Mouse (Mus musculus) midbrain, embryonic 13.5 days (tissue): ENCODE measurements around the gene Hoxc10. TPM values are rescaled to one million over a fixed set of nuclear protein-coding genes. Genes with fewer than 3 reads are reported as not detected.

Source experiments
- ATAC-seq: fragments of 200-750 bp; cut with Nextera tagmentation; 2 replicates; pipeline ENCODE4 v1.8.0; 2017; ENCODE audit warnings: mild to moderate bottlenecking, moderate TSS enrichment, moderate library complexity
- H3K27ac ChIP-seq: fragments of 300-500 bp; sonication (generic); 2 replicates; pipeline ENCODE4 v1.5.1; 2015; ENCODE audit warnings: inconsistent platforms, mild to moderate bottlenecking, moderate library complexity
- H3K27me3 ChIP-seq: fragments of 300-500 bp; sonication (generic); 2 replicates; pipeline ENCODE4 v1.6.1; 2015; ENCODE audit warnings: mild to moderate bottlenecking, inconsistent platforms
- H3K36me3 ChIP-seq: fragments of 300-500 bp; sonication (generic); 2 replicates; pipeline ENCODE4 v1.6.1; 2015; ENCODE audit warnings: mild to moderate bottlenecking, inconsistent platforms
- H3K4me1 ChIP-seq: fragments of 300-500 bp; sonication (generic); replicated peaks from 2 replicates; pipeline ENCODE4 v1.6.1; 2015; ENCODE audit warnings: inconsistent platforms
- H3K4me2 ChIP-seq: fragments of 300-500 bp; sonication (generic); replicated peaks from 2 replicates; pipeline ENCODE4 v1.6.1; 2015; ENCODE audit warnings: moderate library complexity, mild to moderate bottlenecking, inconsistent platforms
- H3K4me3 ChIP-seq: fragments of 300-500 bp; sonication (generic); replicated peaks from 2 replicates; pipeline ENCODE4 v1.5.1; 2015; ENCODE audit warnings: mild to moderate bottlenecking, inconsistent platforms
- H3K9ac ChIP-seq: fragments of 300-500 bp; sonication (generic); replicated peaks from 2 replicates; pipeline ENCODE4 v1.6.1; 2015; ENCODE audit warnings: mild to moderate bottlenecking, inconsistent platforms
- H3K9me3 ChIP-seq: fragments of 300-500 bp; sonication (generic); 2 replicates; pipeline ENCODE4 v1.6.1; 2016; ENCODE audit warnings: mild to moderate bottlenecking, inconsistent platforms
- WGBS: fragments of 180-500 bp; shearing (Covaris S2); methylation state at CpG from one replicate; pipeline ENCODE4 v1.1.7; 2015; 5-methylcytosine and 5-hydroxymethylcytosine counted together
- polyA plus RNA-seq: library from polyadenylated mRNA; unstranded; fragments of >200 nt; fragmentation: Nextera tagmentation; extraction: Ambion mirVana; gene quantifications from 2 replicates; pipeline ENCODE4 v1.2.1, GENCODE M21; 2015

Hoxc10 gene
- polyA plus RNA-seq, 1 experiment from 2014 or later: not detected

DNA sequence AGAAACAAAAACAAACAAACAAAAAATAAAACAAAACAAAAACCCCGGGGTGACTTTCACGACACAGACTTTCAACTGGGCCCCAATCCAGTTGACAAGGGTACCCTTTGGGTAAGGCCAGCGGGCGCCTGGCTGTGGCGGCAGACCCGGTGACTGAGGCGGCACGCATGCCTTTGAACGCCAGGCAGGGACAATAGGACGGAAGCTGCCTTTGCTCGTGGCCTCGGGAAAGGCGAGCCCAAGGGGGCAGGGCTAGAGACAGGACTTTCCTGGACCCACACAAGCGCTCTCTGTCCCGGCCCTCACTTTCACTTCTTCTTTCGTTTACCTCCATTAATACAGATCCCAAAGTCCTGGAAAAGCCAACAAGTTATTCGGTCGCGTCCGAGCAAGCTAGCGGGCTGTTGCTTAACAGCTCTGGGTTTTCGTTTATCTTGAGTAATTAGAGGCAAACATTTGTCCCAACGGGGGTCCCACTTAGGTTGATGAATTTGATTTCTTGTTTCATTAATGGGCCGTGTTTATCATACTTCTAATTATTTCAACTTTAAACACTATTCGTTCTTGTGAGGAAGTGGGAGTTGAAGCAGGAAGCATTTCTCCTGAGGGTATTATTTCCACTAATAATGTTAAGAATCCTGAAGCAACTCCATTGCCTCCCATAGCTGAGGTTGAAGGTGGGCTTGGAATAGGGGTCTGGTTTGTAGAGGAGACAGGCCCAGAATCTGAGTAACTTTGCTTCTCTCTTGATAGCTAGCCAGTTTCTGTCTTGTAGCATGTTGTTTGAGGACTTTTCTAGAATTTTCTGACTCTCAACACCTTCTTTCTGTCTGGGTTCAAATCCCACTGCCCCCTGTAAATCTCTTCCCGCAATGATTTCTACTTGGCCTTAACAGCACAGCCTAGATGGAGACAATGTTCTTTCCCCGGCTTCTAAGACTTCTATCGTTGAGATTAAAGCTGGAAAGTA, 2.6 kb upstream of the Hoxc10 start:
- Histone ChIP-seq H3K9ac (no peak overlapping the region), H3K9me3 (no peaks in the 10 kb centered on the region), H3K27me3 (peaks cover 97% of the 10 kb centered on the region), H3K4me3 (no peak overlapping the region), H3K4me1 (peaks cover 5% of the 10 kb centered on the region), H3K27ac (no peak overlapping the region), H3K36me3 (no peaks in the 10 kb centered on the region), H3K4me2 (no peak overlapping the region)
- ATAC-seq: no peak
- 2% methylated on average over 28 of the region's 28 CpGs for WGBS

GRCm38 (mm10) chr15:102965003-102965891, 1.3 kb upstream of the Hoxc10 start:
- Histone ChIP-seq H3K9ac (no peak overlapping the region), H3K4me1 (peaks cover 5% of the 10 kb centered on the region), H3K4me3 (no peak overlapping the region), H3K9me3 (no peaks in the 10 kb centered on the region), H3K36me3 (no peaks in the 10 kb centered on the region), H3K27me3 (peaks cover 98% of the 10 kb centered on the region), H3K4me2 (no peak overlapping the region), H3K27ac (no peak overlapping the region)
- WGBS: 3% methylated on average over 26 of the region's 26 CpGs
- no peak for ATAC-seq

- peaks cover 98% of the 10 kb centered on the region for H3K27me3 ChIP-seq
- peak overlapping the region; percentile 25; the same call in 1 of the 2 replicates for H3K4me2 ChIP-seq
- H3K36me3 ChIP-seq: no peaks in the 10 kb centered on the region
- H3K4me1 ChIP-seq: peaks cover 5% of the 10 kb centered on the region
- no peak overlapping the region for H3K4me3 ChIP-seq
- no peaks in the 10 kb centered on the region for H3K9me3 ChIP-seq
- 2% methylated on average over 30 of the region's 30 CpGs for WGBS
- H3K27ac ChIP-seq: no peak overlapping the region
- 0 out of 2 replicates have a peak, but pooled peaks have one; percentile 20 for ATAC-seq
- H3K9ac ChIP-seq: no peak overlapping the region
Observed at GRCm38 (mm10) chr15:102965892-102966775, 462 bp upstream of the Hoxc10 start.

DNA sequence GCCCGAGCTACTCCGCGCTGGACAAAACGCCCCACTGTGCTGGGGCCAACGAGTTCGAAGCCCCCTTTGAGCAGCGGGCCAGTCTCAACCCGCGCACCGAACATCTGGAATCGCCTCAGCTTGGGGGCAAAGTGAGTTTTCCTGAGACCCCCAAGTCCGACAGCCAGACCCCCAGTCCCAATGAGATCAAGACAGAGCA, 615 bp downstream of the Hoxc10 start, which contains the start of gene Hoxc5:
Hoxc5 (plus strand) TSS at position 132 of the 199 bp plus-strand sequence.
- Histone ChIP-seq H3K27ac (no peak within 1 kb of the TSS), H3K4me3 (no peak within 1 kb of the TSS), H3K27me3 (peaks cover 99% of the 10 kb centered on the region), H3K4me1 (peaks cover 5% of the 10 kb centered on the region), H3K9ac (no peak within 1 kb of the TSS), H3K4me2 (peak within 1 kb of the TSS; percentile 25; the same call in 1 of the 2 replicates), H3K9me3 (no peaks in the 10 kb centered on the region), H3K36me3 (no peaks in the 10 kb centered on the region)
- WGBS: under 1% methylated on average over 12 of the region's 12 CpGs
- ATAC-seq: no peak

GRCm38 (mm10) chr15:102967511-102968397, 1.2 kb downstream of the Hoxc10 start:
- Histone ChIP-seq H3K36me3 (no peaks in the 10 kb centered on the region), H3K27me3 (peaks cover 99% of the 10 kb centered on the region), H3K4me2 (no peak overlapping the region), H3K4me3 (no peak overlapping the region), H3K9me3 (no peaks in the 10 kb centered on the region), H3K9ac (no peak overlapping the region), H3K4me1 (peaks cover 5% of the 10 kb centered on the region), H3K27ac (no peak overlapping the region)
- no peak for ATAC-seq
- 2% methylated on average over 34 of the region's 34 CpGs for WGBS

- Histone ChIP-seq H3K4me2 (no peak overlapping the region), H3K27me3 (peaks cover 99% of the 10 kb centered on the region), H3K4me3 (no peak overlapping the region), H3K9ac (no peak overlapping the region), H3K9me3 (no peaks in the 10 kb centered on the region), H3K36me3 (no peaks in the 10 kb centered on the region), H3K4me1 (peaks cover 5% of the 10 kb centered on the region), H3K27ac (no peak overlapping the region)
- no peak for ATAC-seq
- 18% methylated on average over 1 of the region's 1 CpGs for WGBS
Observed at GRCm38 (mm10) chr15:102969296-102969695, 2.7 kb downstream of the Hoxc10 start.

- H3K4me2 ChIP-seq: no peak overlapping the region
- peaks cover 99% of the 10 kb centered on the region for H3K27me3 ChIP-seq
- ATAC-seq: no peak
- H3K36me3 ChIP-seq: no peaks in the 10 kb centered on the region
- under 1% methylated on average over 12 of the region's 12 CpGs for WGBS
- H3K27ac ChIP-seq: no peak overlapping the region
- peaks cover 5% of the 10 kb centered on the region for H3K4me1 ChIP-seq
- H3K9ac ChIP-seq: no peak overlapping the region
- no peaks in the 10 kb centered on the region for H3K9me3 ChIP-seq
- no peak overlapping the region for H3K4me3 ChIP-seq
Observed at GRCm38 (mm10) chr15:102970740-102971139, 4.1 kb downstream of the Hoxc10 start.

DNA sequence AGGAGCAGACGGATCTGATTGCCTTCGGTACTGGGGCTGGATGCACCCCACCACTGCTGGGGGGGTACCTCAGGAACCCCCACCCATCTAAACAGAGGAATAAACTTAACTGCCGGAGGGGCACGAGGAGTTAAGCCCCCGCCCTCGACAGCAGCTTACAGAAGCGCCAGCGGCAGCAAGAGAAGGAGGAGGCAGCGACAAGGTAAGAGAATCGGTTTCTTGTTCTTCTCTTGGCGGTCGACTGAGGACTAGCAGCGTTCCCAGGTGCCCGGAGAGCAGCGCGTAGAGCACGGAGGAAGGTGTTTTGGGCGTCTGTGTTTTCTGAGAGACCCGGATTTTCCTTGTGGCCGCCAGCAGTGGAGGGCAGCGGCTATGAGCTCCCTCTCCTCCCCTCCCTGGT, 5.7 kb downstream of the Hoxc10 start:
- H3K36me3 ChIP-seq: no peaks in the 10 kb centered on the region
- no peaks in the 10 kb centered on the region for H3K4me1 ChIP-seq
- H3K9ac ChIP-seq: no peak overlapping the region
- H3K4me2 ChIP-seq: no peak overlapping the region
- H3K9me3 ChIP-seq: no peaks in the 10 kb centered on the region
- WGBS: under 1% methylated on average over 21 of the region's 21 CpGs
- peaks cover 99% of the 10 kb centered on the region for H3K27me3 ChIP-seq
- H3K27ac ChIP-seq: no peak overlapping the region
- no peak for ATAC-seq
- H3K4me3 ChIP-seq: no peak overlapping the region

GRCm38 (mm10) chr15:102972753-102973152, 6.2 kb downstream of the Hoxc10 start:
- ATAC-seq: no peak
- Histone ChIP-seq H3K9ac (no peak overlapping the region), H3K4me3 (no peak overlapping the region), H3K27me3 (peaks cover 99% of the 10 kb centered on the region), H3K4me1 (no peaks in the 10 kb centered on the region), H3K27ac (no peak overlapping the region), H3K9me3 (no peaks in the 10 kb centered on the region), H3K4me2 (no peak overlapping the region), H3K36me3 (no peaks in the 10 kb centered on the region)
- WGBS: 2% methylated on average over 6 of the region's 6 CpGs

- Histone ChIP-seq H3K9me3 (no peaks in the 10 kb centered on the region), H3K27me3 (peaks cover 100% of the 10 kb centered on the region), H3K4me1 (no peaks in the 10 kb centered on the region), H3K27ac (no peak overlapping the region), H3K4me3 (no peak overlapping the region), H3K9ac (no peak overlapping the region), H3K36me3 (no peaks in the 10 kb centered on the region), H3K4me2 (no peak overlapping the region)
- ATAC-seq: no peak
- 5% methylated on average over 7 of the region's 7 CpGs for WGBS
Observed at GRCm38 (mm10) chr15:102975034-102975433, 8.4 kb downstream of the Hoxc10 start.

- Histone ChIP-seq H3K4me3 (no peak overlapping the region), H3K27ac (no peak overlapping the region), H3K9ac (no peak overlapping the region), H3K4me2 (no peak overlapping the region), H3K27me3 (peaks cover 100% of the 10 kb centered on the region), H3K36me3 (no peaks in the 10 kb centered on the region), H3K4me1 (no peaks in the 10 kb centered on the region), H3K9me3 (no peaks in the 10 kb centered on the region)
- no peak for ATAC-seq
- WGBS: under 1% methylated on average over 21 of the region's 21 CpGs
Observed at GRCm38 (mm10) chr15:102975688-102976111, 9.1 kb downstream of the Hoxc10 start.
